Mouse (Mus musculus): Measurements from ENCODE around the gene Slc18a3.

DNA sequence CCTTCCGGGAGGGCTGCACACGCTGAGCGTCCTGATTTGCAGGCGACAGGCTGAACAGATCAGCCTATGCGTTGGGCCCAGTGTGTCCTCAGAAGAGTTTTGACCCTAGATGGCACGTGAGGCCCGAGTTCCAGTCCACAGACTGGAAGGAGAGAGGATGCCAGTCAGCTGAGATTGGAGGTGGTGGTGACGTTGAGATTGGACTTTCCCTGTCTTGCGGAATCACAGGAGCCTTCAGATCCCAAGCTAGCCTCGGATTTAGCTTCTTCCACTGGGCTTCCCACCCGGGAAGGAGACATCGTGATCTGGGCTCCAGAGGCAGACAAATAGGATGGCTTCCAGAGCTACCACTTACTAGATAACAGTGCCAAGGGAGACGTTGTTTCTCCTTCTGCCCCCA lies 1.2 kb upstream of the Slc18a3 start, which contains the start of gene Chat:
- no peak for TF ChIP-seq CTCF (IDR thresholded peaks at IDR 0.05; ENCODE audit: low read depth)
- TF ChIP-seq EP300 (optimal IDR thresholded peaks at IDR 0.05): no peak
